Mouse (Mus musculus) G1E (cell line): ENCODE results near the gene Map6.

ENCODE experiments used
- CTCF ChIP-seq: IDR thresholded peaks from 2 replicates; pipeline ENCODE4 v1.5.1; 2012; ENCODE audit warnings: low read depth, low read length, inconsistent platforms, mixed read lengths
- GATA1 ChIP-seq: IDR thresholded peaks from 2 replicates; pipeline ENCODE4 v1.6.1; 2012; ENCODE audit warnings: borderline replicate concordance, low read length, inconsistent platforms, mixed read lengths
- POLR2AphosphoS5 ChIP-seq: IDR thresholded peaks from 2 replicates; pipeline ENCODE4 v1.6.1; 2012; ENCODE audit warnings: low read depth, low read length, inconsistent platforms; ENCODE audit not compliant: insufficient replicate concordance
- TAL1 ChIP-seq: conservative IDR thresholded peaks from 2 replicates; pipeline ENCODE4 v1.6.1; 2012; ENCODE audit warnings: low read depth, low read length, inconsistent platforms, mixed read lengths

- TF ChIP-seq GATA1 (no peak), CTCF (no peak), POLR2AphosphoS5 (no peak), TAL1 (no peak)
These were observed 43.0 kb upstream of the Map6 start for GRCm38 (mm10) chr7:99224225-99224624.
